Mouse (Mus musculus): Measurements from ENCODE around the gene Sh3rf1. TPM values are rescaled to one million over a fixed set of nuclear protein-coding genes. Genes with fewer than 3 reads are reported as not detected.

Sh3rf1 gene
- polyA plus RNA-seq, 1 experiment from 2014 or later, result 7.8 TPM

- no peaks in the 10 kb centered on the region for H3K4me1 ChIP-seq
- no peaks in the 10 kb centered on the region; the same call in 1 of the 2 replicates for H3K36me3 ChIP-seq
- H3K27me3 ChIP-seq (ENCODE audit: low read depth, poor library complexity, severe bottlenecking), result no peaks in the 10 kb centered on the region
- DNase-seq (ENCODE audit: low spot score), result no peak
- no peak overlapping the region for H3K4me3 ChIP-seq
- no peak overlapping the region for H3K27ac ChIP-seq
- H3K9me3 ChIP-seq (replicated peaks), result no peaks in the 10 kb centered on the region
- 82% methylated on average over 10 of the region's 10 CpGs for WGBS
These were observed 136.2 kb downstream of the Sh3rf1 start for GRCm38 (mm10) chr8:61359851-61360272.

GRCm38 (mm10) chr8:61360362-61360761 is 136.7 kb downstream of the Sh3rf1 start:
- no peaks in the 10 kb centered on the region for H3K27me3 ChIP-seq (ENCODE audit: low read depth, poor library complexity, severe bottlenecking)
- H3K9me3 ChIP-seq (replicated peaks), result no peaks in the 10 kb centered on the region
- WGBS, result 91% methylated on average over 4 of the region's 4 CpGs
- no peak overlapping the region for H3K27ac ChIP-seq
- H3K4me1 ChIP-seq, result no peaks in the 10 kb centered on the region
- H3K36me3 ChIP-seq, result peaks cover 2% of the 10 kb centered on the region; the same call in 1 of the 2 replicates
- no peak overlapping the region for H3K4me3 ChIP-seq
- DNase-seq (ENCODE audit: low spot score), result no peak

GRCm38 (mm10) chr8:61361476-61361875 is 137.8 kb downstream of the Sh3rf1 start:
- Histone ChIP-seq H3K27ac (no peak overlapping the region), H3K4me1 (no peaks in the 10 kb centered on the region), H3K36me3 (peaks cover 3% of the 10 kb centered on the region; the same call in 1 of the 2 replicates), H3K4me3 (no peak overlapping the region), H3K9me3 (replicated peaks) (no peaks in the 10 kb centered on the region), H3K27me3 (ENCODE audit: low read depth, poor library complexity, severe bottlenecking) (no peaks in the 10 kb centered on the region)
- 83% methylated on average over 11 of the region's 11 CpGs for WGBS
- no peak for DNase-seq (ENCODE audit: low spot score)

GRCm38 (mm10) chr8:61362301-61362913 is 138.7 kb downstream of the Sh3rf1 start:
- Histone ChIP-seq H3K27me3 (ENCODE audit: low read depth, poor library complexity, severe bottlenecking) (no peaks in the 10 kb centered on the region), H3K4me1 (no peaks in the 10 kb centered on the region), H3K4me3 (no peak overlapping the region), H3K9me3 (replicated peaks) (no peaks in the 10 kb centered on the region), H3K36me3 (peaks cover 6% of the 10 kb centered on the region), H3K27ac (no peak overlapping the region)
- WGBS, result 93% methylated on average over 9 of the region's 9 CpGs
- no peak for DNase-seq (ENCODE audit: low spot score)

- H3K9me3 ChIP-seq (replicated peaks), result no peaks in the 10 kb centered on the region
- H3K27ac ChIP-seq, result no peak overlapping the region
- H3K27me3 ChIP-seq (ENCODE audit: low read depth, poor library complexity, severe bottlenecking), result no peaks in the 10 kb centered on the region
- DNase-seq (ENCODE audit: low spot score), result no peak
- 95% methylated on average over 9 of the region's 9 CpGs for WGBS
- H3K36me3 ChIP-seq, result peaks cover 20% of the 10 kb centered on the region
- H3K4me3 ChIP-seq, result no peak overlapping the region
- H3K4me1 ChIP-seq, result no peaks in the 10 kb centered on the region
These were observed 149.6 kb downstream of the Sh3rf1 start for GRCm38 (mm10) chr8:61373303-61373702.

- DNase-seq (ENCODE audit: low spot score), result no peak
- H3K4me1 ChIP-seq, result no peaks in the 10 kb centered on the region
- 93% methylated on average over 16 of the region's 16 CpGs for WGBS
- H3K27ac ChIP-seq, result 0 out of 2 replicates have a peak overlapping the region, but pooled peaks have one; percentile 25
- H3K27me3 ChIP-seq (ENCODE audit: low read depth, poor library complexity, severe bottlenecking), result no peaks in the 10 kb centered on the region
- H3K9me3 ChIP-seq (replicated peaks), result no peaks in the 10 kb centered on the region
- H3K36me3 ChIP-seq, result peaks cover 20% of the 10 kb centered on the region
- no peak overlapping the region for H3K4me3 ChIP-seq
These were observed 150.5 kb downstream of the Sh3rf1 start for GRCm38 (mm10) chr8:61374059-61374755.

GRCm38 (mm10) chr8:61375205-61375604 is 151.5 kb downstream of the Sh3rf1 start:
- H3K36me3 ChIP-seq, result peaks cover 22% of the 10 kb centered on the region

GRCm38 (mm10) chr8:61378847-61379698 is 155.4 kb downstream of the Sh3rf1 start:
- WGBS, result 85% methylated on average over 11 of the region's 11 CpGs

More at GRCm38 (mm10) chr8:61375205-61375604, 151.5 kb downstream of the Sh3rf1 start:
- no peaks in the 10 kb centered on the region for H3K4me1 ChIP-seq
- H3K27ac ChIP-seq, result no peak overlapping the region
- no peaks in the 10 kb centered on the region for H3K27me3 ChIP-seq (ENCODE audit: low read depth, poor library complexity, severe bottlenecking)
- H3K4me3 ChIP-seq, result no peak overlapping the region
- no peak for DNase-seq (ENCODE audit: low spot score)
- WGBS, result 90% methylated on average over 7 of the region's 7 CpGs
- H3K9me3 ChIP-seq (replicated peaks), result no peaks in the 10 kb centered on the region

GRCm38 (mm10) chr8:61384536-61384935 is 160.9 kb downstream of the Sh3rf1 start:
- Histone ChIP-seq H3K9me3 (replicated peaks) (no peaks in the 10 kb centered on the region), H3K27me3 (ENCODE audit: low read depth, poor library complexity, severe bottlenecking) (no peaks in the 10 kb centered on the region), H3K36me3 (peaks cover 22% of the 10 kb centered on the region), H3K27ac (no peak overlapping the region), H3K4me1 (peaks cover 11% of the 10 kb centered on the region), H3K4me3 (no peak overlapping the region)
- WGBS, result 76% methylated on average over 9 of the region's 9 CpGs
- no peak for DNase-seq (ENCODE audit: low spot score)

More at GRCm38 (mm10) chr8:61378847-61379698, 155.4 kb downstream of the Sh3rf1 start:
- Histone ChIP-seq H3K9me3 (replicated peaks) (no peaks in the 10 kb centered on the region), H3K36me3 (peaks cover 14% of the 10 kb centered on the region), H3K27ac (no peak overlapping the region), H3K27me3 (ENCODE audit: low read depth, poor library complexity, severe bottlenecking) (no peaks in the 10 kb centered on the region), H3K4me1 (no peaks in the 10 kb centered on the region), H3K4me3 (no peak overlapping the region)
- no peak for DNase-seq (ENCODE audit: low spot score)

- no peak for DNase-seq (ENCODE audit: low spot score)
- H3K9me3 ChIP-seq (replicated peaks), result no peaks in the 10 kb centered on the region
- H3K4me3 ChIP-seq, result no peak overlapping the region
- H3K27ac ChIP-seq, result no peak overlapping the region
- H3K36me3 ChIP-seq, result peaks cover 20% of the 10 kb centered on the region
- no peaks in the 10 kb centered on the region for H3K27me3 ChIP-seq (ENCODE audit: low read depth, poor library complexity, severe bottlenecking)
- 87% methylated on average over 11 of the region's 11 CpGs for WGBS
- H3K4me1 ChIP-seq, result peaks cover 11% of the 10 kb centered on the region
These were observed 162.0 kb downstream of the Sh3rf1 start for GRCm38 (mm10) chr8:61385502-61386191.

GRCm38 (mm10) chr8:61386645-61387044 is 163.0 kb downstream of the Sh3rf1 start:
- 55% methylated on average over 7 of the region's 7 CpGs for WGBS
- H3K9me3 ChIP-seq (replicated peaks), result no peaks in the 10 kb centered on the region
- H3K27me3 ChIP-seq (ENCODE audit: low read depth, poor library complexity, severe bottlenecking), result no peaks in the 10 kb centered on the region
- DNase-seq (ENCODE audit: low spot score), result no peak
- H3K36me3 ChIP-seq, result peaks cover 16% of the 10 kb centered on the region
- H3K4me1 ChIP-seq, result peaks cover 17% of the 10 kb centered on the region
- no peak overlapping the region for H3K4me3 ChIP-seq
- peak overlapping the region; percentile 39; the same call in 1 of the 2 replicates for H3K27ac ChIP-seq

- no peak overlapping the region for H3K4me3 ChIP-seq
- peaks cover 17% of the 10 kb centered on the region for H3K4me1 ChIP-seq
- no peak for DNase-seq (ENCODE audit: low spot score)
- H3K27me3 ChIP-seq (ENCODE audit: low read depth, poor library complexity, severe bottlenecking), result no peaks in the 10 kb centered on the region
- WGBS, result 65% methylated on average over 6 of the region's 6 CpGs
- no peak overlapping the region for H3K27ac ChIP-seq
- H3K9me3 ChIP-seq (replicated peaks), result no peaks in the 10 kb centered on the region
- H3K36me3 ChIP-seq, result peaks cover 11% of the 10 kb centered on the region
These were observed 163.9 kb downstream of the Sh3rf1 start for GRCm38 (mm10) chr8:61387501-61387963.

All from limb, embryonic 10.5 days (tissue).